Mouse (Mus musculus): ENCODE data around the gene Hist1h4f. TPM values are rescaled to one million over a fixed set of nuclear protein-coding genes. Genes with fewer than 3 reads are reported as not detected.
A peak's percentile ranks its signal among the peaks of the same experiment; 100 is the strongest.
"Not testable (repeated sequence)": the region's sequence is repeated elsewhere in the genome, so short reads cannot be mapped to it uniquely, and the experiment has no call there.

The Hist1h4f gene
- polyA plus RNA-seq, 1 experiment, result 27.0 TPM

DNA sequence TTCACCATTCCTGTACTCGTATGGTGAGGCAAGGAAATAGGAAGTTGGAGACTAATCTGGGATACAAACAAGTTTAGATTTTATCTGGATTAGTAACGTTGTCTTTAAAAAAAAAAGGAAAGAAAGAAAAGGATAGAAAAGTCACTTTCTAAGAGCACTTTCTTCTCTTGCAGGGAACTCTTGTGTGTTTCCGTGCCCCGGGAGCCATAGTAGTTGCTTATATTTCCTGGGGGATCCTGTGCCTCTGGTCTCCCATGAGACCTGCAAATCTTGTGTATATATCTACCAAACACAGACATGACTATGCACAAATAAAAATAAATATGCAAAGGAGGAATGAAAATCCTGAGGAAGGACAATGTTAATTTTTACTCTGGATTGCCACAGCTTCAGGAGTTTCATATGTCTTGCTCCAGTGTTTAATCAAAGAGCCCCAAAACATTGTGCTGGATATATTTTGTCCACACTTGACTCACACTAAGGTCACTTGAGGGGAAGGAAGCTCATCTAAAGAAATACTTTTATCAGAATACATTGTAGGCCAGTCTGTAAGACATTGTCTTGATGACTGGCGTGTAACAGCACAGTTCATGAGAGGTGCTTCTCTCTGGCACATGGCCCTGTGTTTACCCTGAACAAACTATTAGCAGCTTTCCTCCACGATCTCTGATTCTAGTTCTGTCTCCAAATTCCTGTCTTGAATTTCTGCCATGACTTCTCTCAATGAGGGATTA is 25.6 kb upstream of the Hist1h4f start:
- WGBS, result 51% methylated on average over 6 of the region's 6 CpGs
- DNase-seq (ENCODE audit: low read depth, low spot score), result no peak

DNA sequence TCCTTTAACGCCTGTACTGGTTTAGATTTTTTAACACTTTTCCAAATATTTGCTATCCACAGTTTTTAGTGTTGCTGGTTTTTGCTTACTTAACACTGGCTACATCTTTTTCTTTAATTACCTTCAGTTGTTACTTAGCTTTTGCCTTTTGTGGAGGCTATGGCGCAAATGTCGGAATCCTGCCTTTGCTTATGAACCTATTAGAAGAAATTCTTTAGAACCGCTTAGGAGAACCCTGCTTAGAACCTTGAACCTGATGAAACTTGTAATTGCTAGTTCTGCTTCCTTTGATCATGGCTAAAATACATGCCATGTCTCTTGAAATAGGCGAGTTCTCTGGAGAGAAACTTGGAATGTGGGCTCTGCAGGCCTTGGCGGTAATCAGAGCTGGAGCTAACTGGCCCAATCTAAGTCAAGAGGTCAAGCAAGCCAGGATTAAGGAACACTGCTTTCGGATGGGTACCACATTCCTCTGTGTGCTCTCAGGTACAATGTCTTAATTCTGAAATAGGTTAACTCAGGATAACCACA is 25.0 kb upstream of the Hist1h4f start:
- no peak for DNase-seq (ENCODE audit: low read depth, low spot score)
- 47% methylated on average over 7 of the region's 7 CpGs for WGBS

DNA sequence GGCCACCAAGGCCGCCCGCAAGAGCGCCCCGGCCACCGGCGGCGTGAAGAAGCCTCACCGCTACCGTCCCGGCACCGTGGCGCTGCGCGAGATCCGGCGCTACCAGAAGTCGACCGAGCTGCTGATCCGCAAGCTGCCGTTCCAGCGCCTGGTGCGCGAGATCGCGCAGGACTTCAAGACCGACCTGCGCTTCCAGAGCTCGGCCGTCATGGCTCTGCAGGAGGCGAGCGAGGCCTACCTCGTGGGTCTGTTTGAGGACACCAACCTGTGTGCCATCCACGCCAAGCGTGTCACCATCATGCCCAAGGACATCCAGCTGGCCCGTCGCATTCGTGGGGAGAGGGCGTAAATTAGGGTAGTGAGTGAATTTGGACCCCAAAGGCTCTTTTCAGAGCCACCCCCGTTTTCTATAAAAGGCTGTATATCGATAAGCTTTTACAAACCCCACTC is 24.4 kb upstream of the Hist1h4f start:
- 4% methylated on average over 13 of the region's 40 CpGs for WGBS
- not testable (repeated sequence) for DNase-seq (ENCODE audit: low read depth, low spot score)

DNA sequence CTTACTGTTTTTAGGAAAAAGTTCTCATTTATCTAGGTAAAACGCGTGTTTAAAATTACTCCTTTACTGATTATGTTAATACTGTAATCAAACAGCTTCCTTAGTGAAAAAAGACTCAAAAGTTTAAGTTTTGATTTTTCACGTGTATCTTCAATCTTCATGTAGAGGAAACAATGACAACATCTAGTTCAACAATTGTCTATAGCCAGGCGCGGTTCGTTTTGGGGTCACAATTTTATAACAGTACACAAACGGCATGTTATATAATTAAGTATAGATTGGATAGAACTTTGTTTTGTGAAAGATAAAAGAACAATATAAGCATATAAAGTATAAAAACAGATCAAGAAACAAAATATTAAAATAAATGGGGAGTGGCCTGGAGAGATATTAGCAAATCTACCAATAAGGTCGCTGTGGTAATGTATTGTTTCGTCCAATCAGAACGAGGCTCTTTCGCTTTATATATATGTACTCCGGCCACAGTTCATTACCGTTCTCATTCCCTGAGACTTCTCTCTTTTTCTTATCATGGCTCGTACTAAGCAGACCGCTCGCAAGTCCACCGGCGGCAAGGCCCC is 23.9 kb upstream of the Hist1h4f start, which contains the start of gene Hist1h3d:
Hist1h3d (plus strand) TSS at position 493 of the 581 bp plus-strand sequence.
- no peak for DNase-seq (ENCODE audit: low read depth, low spot score)

DNA sequence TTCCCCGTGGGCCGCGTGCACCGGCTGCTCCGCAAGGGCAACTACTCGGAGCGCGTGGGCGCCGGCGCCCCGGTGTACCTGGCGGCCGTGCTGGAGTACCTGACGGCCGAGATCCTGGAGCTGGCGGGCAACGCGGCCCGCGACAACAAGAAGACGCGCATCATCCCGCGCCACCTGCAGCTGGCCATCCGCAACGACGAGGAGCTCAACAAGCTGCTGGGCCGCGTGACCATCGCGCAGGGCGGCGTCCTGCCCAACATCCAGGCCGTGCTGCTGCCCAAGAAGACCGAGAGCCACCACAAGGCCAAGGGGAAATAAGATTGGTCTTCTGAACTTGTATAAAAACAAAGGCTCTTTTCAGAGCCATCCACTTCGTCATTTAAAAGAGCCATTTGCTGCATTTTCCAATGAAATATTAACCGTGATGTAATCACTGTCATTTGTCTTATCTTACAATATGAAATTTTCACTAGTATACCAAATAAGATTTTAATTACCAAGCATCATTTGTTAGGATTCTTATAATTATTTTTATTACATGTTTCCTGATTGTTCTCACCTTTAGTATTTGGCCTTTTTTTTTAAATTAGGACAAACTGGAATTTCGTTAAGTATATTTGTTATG is 23.2 kb upstream of the Hist1h4f start:
- DNase-seq (ENCODE audit: low read depth, low spot score), result not testable (repeated sequence)
- WGBS, result 1% methylated on average over 14 of the region's 39 CpGs

More for the DNA sequence above, 23.9 kb upstream of the Hist1h4f start, which contains the start of gene Hist1h3d:
- 1% methylated on average over 18 of the region's 18 CpGs for WGBS

DNA sequence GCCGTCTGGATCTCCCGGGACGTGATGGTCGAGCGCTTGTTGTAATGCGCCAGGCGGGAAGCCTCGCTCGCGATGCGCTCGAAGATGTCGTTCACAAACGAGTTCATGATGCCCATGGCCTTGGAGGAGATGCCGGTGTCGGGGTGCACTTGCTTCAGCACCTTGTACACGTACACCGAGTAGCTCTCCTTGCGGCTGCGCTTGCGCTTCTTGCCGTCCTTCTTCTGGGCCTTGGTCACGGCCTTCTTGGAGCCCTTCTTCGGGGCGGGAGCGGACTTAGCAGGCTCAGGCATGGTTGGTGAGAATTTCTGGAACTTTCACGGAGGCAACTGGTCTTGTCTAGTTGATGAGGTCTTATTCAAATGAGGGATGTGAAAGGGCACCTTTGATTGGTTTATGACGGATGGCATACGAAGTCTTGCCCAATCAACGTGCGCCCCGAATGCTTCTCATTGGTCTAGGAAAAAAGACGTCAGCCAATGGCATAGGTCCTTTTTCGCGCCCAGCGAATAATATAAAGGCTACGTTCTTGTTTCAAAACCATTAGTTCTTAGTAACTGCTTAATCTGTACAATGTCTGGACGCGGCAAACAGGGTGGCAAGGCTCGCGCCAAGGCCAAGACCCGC is 22.6 kb upstream of the Hist1h4f start, which contains the start of the genes Hist1h2bf and Hist1h2ad:
Hist1h2bf (minus strand) TSS at position 299 of the 627 bp plus-strand sequence.
Hist1h2ad (plus strand) TSS at position 484 of the 627 bp plus-strand sequence.
- WGBS, result under 1% methylated on average over 42 of the region's 42 CpGs
- peak; percentile 92 for DNase-seq (ENCODE audit: low read depth, low spot score)

DNA sequence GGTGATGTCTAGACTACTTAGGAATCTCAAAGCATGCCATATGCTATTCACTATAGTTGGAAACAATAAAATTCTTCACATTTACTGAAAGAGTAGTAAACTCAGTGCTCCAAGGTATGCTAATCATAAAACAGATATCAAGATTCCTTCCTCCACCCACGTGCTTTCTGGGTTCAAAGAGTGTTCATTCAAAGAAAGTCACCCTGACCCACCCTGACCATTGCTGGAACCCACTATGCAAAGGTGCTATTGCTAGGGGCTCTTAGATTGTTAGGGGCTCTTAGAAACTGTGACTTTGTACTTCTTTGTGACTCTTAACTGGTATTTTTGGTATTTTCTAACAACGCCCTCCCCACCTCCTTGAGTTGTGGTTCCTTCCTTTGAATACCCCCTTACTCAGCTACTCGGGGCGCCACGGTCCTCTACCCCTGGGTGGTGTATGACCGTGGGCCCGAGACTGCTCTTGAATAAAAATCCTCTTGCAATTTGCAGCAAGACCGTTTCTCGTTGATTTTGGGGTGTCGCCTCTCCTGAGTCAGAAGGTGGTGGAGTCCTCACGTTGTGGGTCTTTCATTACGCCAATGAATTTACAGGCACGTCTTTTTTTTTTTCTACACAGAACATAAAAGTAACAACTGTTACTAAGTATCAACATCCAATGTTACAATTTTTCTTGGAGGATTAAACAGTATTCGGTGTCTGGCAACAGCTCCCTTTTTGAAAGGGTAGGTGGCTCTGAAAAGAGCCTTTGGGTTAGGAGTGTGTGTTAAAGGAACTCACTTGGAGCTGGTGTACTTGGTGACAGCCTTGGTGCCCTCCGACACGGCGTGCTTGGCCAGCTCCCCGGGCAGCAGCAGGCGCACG is 21.8 kb upstream of the Hist1h4f start:
- 8% methylated on average over 20 of the region's 20 CpGs for WGBS
- DNase-seq (ENCODE audit: low read depth, low spot score), result not testable (repeated sequence)

DNA sequence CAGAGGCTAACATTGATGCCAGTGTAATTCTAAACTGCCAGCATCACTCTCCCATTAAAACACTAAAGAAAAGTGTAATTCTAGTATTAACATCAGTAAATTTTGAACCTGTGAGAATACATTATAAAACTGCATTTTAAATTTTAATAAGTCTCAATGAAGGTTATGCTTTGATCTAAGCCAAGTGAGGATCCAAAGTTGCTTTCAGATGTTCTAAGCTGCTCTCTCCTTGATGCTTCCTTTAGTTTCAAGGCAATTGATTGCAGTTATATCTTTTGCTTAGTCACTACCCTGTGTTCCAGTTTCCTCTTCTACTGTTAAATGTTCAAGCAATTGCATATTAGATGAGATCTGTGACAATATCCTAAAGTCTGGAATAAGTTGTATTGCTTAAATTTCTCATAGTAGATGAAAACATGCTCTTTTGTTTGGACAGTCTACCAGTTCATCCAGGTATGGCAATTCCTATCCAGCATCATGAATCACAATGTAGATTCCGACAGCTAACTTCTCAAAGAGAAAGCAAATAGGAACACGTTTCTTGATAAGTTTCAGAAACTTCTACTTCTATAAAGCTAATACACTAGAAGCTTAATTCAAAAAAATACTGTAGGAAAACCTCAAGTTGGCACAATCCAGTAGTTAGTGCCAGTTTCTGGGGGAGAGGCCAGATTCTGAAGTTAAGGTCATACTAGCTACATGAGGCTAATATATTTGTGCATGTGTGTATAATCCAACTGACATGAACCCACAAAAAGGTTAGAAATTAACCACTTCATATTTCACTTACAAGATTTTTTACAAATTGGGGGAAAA is 21.0 kb upstream of the Hist1h4f start:
- WGBS, result 18% methylated on average over 2 of the region's 2 CpGs
- no peak for DNase-seq (ENCODE audit: low read depth, low spot score)

DNA sequence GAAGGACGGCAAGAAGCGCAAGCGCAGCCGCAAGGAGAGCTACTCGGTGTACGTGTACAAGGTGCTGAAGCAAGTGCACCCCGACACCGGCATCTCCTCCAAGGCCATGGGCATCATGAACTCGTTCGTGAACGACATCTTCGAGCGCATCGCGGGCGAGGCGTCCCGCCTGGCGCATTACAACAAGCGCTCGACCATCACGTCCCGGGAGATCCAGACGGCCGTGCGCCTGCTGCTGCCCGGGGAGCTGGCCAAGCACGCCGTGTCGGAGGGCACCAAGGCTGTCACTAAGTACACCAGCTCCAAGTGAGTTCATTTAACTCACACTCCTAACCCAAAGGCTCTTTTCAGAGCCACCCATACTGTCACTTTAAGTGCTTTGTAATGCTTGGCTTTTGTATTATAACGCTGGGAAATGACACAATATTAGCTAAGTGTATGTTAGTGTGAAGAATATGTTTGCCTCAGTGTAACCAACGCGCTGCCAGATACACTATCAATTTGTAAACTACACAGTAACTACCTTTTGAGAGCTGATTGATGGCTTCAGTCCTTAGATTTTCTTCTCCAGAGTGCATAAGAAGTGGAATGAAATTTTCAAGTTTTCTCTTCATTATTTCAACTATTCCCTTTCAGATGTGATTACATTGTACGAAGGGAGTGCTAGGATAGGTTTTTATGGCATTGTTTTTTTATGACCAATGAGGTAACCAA is 20.2 kb upstream of the Hist1h4f start:
- under 1% methylated on average over 15 of the region's 34 CpGs for WGBS
- DNase-seq (ENCODE audit: low read depth, low spot score), result not testable (repeated sequence)

DNA sequence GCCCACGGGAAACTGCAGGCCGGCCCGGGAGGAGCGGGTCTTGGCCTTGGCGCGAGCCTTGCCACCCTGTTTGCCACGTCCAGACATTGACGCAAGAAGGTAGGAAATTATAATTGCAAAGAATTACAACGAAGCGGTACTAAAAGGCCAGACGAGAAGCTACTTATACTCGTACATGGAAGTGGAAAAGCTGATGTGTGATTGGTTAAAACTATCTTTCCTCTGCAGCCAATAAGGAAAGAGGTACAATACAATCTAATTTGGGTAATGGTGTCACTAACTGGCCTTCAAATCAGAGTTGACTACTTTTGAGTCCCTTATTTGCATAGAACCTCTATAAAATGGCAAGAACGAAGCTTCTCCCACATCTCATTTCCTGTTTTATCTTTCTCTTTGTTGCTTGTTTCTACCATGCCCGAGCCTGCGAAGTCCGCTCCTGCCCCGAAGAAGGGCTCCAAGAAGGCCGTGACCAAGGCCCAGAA is 19.6 kb upstream of the Hist1h4f start, which contains the start of the genes Hist1h2ae and Hist1h2bg:
Hist1h2ae (minus strand) TSS at position 199 of the 482 bp plus-strand sequence.
Hist1h2bg (plus strand) TSS at position 375 of the 482 bp plus-strand sequence.
- WGBS, result under 1% methylated on average over 18 of the region's 18 CpGs
- no peak for DNase-seq (ENCODE audit: low read depth, low spot score)

DNA sequence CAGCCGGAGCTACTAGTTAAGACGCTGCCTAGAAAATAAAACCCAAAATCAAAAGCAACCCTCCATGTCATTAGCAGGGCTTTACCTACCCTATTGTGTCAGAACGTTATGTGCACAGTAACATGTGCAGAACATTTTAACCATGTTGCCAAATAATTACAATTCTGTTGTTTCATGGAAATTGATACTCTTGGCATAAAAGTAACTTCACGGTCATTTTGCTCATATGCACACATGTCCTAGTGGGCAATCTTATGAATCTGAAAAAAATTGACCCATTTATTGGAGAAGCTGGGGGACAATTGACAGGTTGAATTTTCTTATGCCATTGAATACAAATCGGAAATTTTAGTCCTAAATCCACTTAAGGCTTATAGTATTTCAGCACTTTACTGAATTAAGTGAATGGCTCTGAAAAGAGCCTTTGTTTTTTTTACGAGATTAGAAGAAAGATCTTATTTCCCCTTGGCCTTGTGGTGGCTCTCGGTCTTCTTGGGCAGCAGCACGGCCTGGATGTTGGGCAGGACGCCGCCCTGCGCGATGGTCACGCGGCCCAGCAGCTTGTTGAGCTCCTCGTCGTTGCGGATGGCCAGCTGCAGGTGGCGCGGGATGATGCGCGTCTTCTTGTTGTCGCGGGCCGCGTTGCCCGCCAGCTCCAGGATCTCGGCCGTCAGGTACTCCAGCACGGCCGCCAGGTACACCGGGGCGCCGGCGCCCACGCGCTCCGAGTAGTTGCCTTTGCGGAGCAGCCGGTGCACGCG is 19.0 kb upstream of the Hist1h4f start:
- under 1% methylated on average over 30 of the region's 41 CpGs for WGBS
- not testable (repeated sequence) for DNase-seq (ENCODE audit: low read depth, low spot score)

DNA sequence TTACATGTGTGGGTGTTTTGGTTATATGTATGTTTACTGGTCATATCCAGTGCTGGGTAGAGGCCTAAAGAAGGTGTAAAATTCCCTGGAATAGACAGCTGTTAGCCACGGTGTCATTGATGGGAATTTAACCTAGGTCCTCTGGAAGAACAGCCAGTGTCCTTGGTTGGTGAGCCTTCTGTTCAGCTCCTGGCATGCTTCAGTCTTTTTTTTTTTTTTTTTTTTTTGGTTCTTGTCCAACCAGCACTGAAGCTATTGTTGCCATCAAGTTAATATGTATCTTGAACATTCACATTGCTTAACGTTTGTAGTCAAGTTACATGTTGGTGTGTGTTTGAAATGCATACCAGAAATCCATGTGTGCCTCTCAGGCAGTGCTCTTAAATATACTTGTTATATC is 13.0 kb upstream of the Hist1h4f start:
- WGBS, result 67% methylated on average over 2 of the region's 2 CpGs
- DNase-seq (ENCODE audit: low read depth, low spot score), result no peak

DNA sequence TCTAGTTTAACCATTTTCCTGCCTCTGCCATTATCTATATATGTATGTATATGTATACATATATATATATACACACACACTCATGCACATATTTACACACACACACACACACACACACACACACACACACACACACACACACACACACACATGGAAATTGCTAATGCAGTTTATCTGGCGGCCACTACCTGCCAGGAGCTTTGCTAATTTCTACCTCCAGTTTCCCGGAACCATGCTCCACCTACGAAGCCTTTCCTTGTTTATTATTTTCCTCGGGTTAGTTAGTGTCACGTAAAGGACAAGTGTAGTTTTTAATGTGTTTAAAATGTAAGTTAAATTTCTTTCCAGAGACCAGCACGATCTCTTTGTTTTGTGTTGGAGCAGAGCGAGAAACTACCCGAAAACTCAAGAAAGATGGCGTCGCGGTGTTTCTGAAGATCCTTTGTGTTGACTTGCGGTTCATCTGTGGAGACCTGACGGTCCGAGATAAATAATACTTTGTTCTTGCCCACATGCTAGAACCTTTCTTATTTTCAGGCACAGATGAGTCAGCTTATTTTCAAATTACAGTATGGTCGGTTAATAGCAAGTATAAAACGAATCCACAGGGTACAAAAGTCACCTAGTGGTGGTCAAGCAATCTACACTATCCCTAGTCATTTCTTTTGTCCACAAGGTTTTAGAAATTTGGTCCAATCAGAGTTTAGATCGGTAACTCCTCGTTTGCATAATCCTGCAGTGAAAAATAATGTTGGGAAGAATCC is 11.4 kb upstream of the Hist1h4f start:
- no peak for DNase-seq (ENCODE audit: low read depth, low spot score)
- under 1% methylated on average over 18 of the region's 18 CpGs for WGBS

DNA sequence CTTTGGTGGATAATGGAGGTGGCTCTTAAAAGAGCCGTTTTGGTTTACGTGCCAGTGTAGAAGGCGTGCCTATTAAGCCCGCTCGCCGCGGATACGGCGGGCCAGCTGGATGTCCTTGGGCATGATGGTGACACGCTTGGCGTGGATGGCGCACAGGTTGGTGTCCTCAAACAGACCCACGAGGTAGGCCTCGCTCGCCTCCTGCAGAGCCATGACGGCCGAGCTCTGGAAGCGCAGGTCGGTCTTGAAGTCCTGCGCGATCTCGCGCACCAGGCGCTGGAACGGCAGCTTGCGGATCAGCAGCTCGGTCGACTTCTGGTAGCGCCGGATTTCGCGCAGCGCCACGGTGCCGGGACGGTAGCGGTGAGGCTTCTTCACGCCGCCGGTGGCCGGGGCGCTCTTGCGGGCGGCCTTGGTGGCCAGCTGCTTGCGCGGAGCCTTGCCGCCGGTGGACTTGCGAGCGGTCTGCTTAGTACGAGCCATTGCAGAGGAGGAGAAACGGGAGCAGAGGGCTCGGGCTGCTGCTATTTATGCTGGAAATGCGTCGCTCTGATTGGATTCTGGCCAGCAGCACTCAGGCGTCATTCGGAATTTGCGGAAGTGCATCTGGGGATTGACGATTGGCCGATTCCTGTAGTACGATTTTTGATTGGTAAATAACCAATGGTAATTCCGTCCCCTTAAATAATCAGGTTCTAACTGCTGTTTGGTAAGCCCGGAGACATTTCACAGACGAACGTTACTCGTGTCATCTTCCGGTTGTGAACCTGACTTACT is 10.6 kb upstream of the Hist1h4f start, which contains the start of gene Hist1h3e:
Hist1h3e (minus strand) TSS at position 487 of the 777 bp plus-strand sequence.
- under 1% methylated on average over 65 of the region's 67 CpGs for WGBS
- DNase-seq (ENCODE audit: low read depth, low spot score), result peak; percentile 91

DNA sequence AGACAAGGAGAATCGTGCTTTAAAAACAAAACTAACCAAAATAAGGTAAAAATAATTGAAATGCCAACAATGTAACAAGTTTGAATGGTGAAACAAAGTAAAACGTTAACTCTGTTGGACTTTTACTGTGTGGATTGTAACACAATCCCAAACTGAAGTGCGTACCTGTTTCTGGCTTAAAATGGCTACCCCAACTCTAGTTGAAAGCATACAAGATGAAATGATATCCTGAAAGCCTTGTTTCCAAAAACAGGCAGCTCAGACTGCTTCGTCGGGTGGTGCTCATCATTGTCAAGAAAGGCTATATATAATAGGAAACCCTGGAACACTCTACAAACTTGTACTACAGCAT is 10.1 kb upstream of the Hist1h4f start:
- 1% methylated on average over 2 of the region's 5 CpGs for WGBS
- not testable (repeated sequence) for DNase-seq (ENCODE audit: low read depth, low spot score)

Data from large intestine, adult 2 months (tissue).